Mouse (Mus musculus): Measurements from ENCODE around the gene Cdk17. TPM values are rescaled to one million over a fixed set of nuclear protein-coding genes. Genes with fewer than 3 reads are reported as not detected.

Gene Cdk17
- polyA plus RNA-seq, 2 experiments = 10.5 to 12.9 TPM

GRCm38 (mm10) chr10:93285489-93285888 lies 124.8 kb downstream of the Cdk17 start:
- WGBS (ENCODE audit: insufficient replicate concordance) = 30% methylated on average over 5 of the region's 5 CpGs
- H3K4me2 ChIP-seq (ENCODE audit: low read depth) = no peak overlapping the region
- H3K4me3 ChIP-seq (ENCODE audit: insufficient read depth in 1 of 2, low read depth in 2 of 2, low read length in 2 of 2) = no peak overlapping the region
- no peak overlapping the region for H3K9ac ChIP-seq (replicated peaks)
- H3K27ac ChIP-seq = no peak overlapping the region
- DNase-seq (ENCODE audit: low read depth in 3 of 3, low spot score in 3 of 3) (no peak), ATAC-seq (ENCODE audit: insufficient read depth) (no peak)
- no peaks in the 10 kb centered on the region for H3K27me3 ChIP-seq (ENCODE audit: control insufficient read depth, insufficient read depth, low read length)
- H3K9me3 ChIP-seq (ENCODE audit: control insufficient read depth, low read length) = no peaks in the 10 kb centered on the region
- no peaks in the 10 kb centered on the region for H3K4me1 ChIP-seq (replicated peaks; ENCODE audit: control insufficient read depth in 2 of 2, insufficient read depth in 2 of 2, low read length in 1 of 2)
- no peaks in the 10 kb centered on the region for H3K36me3 ChIP-seq (replicated peaks; ENCODE audit: control insufficient read depth, insufficient read depth, low read depth)
- TF ChIP-seq CTCF (IDR thresholded peaks at IDR 0.05; ENCODE audit: low read depth) (no peak), EP300 (IDR thresholded peaks at IDR 0.05; ENCODE audit: low read depth) (no peak)

GRCm38 (mm10) chr10:93287551-93288145 lies 127.0 kb downstream of the Cdk17 start:
- H3K9ac ChIP-seq (replicated peaks) = no peak overlapping the region
- no peaks in the 10 kb centered on the region for H3K9me3 ChIP-seq (ENCODE audit: control insufficient read depth, low read length)
- H3K4me3 ChIP-seq (ENCODE audit: insufficient read depth in 1 of 2, low read depth in 2 of 2, low read length in 2 of 2) = no peak overlapping the region
- no peaks in the 10 kb centered on the region for H3K27me3 ChIP-seq (ENCODE audit: control insufficient read depth, insufficient read depth, low read length)
- no peak for TF ChIP-seq EP300 (IDR thresholded peaks at IDR 0.05; ENCODE audit: low read depth)
- no peak for TF ChIP-seq CTCF (IDR thresholded peaks at IDR 0.05; ENCODE audit: low read depth)
- no peak for DNase-seq (ENCODE audit: low read depth in 3 of 3, low spot score in 3 of 3)
- no peak overlapping the region for H3K27ac ChIP-seq
- no peaks in the 10 kb centered on the region for H3K4me1 ChIP-seq (replicated peaks; ENCODE audit: control insufficient read depth in 2 of 2, insufficient read depth in 2 of 2, low read length in 1 of 2)
- no peaks in the 10 kb centered on the region for H3K36me3 ChIP-seq (replicated peaks; ENCODE audit: control insufficient read depth, insufficient read depth, low read depth)
- WGBS (ENCODE audit: insufficient replicate concordance) = 54% methylated on average over 8 of the region's 8 CpGs
- H3K4me2 ChIP-seq (ENCODE audit: low read depth) = no peak overlapping the region
- ATAC-seq (ENCODE audit: insufficient read depth) = no peak

DNA sequence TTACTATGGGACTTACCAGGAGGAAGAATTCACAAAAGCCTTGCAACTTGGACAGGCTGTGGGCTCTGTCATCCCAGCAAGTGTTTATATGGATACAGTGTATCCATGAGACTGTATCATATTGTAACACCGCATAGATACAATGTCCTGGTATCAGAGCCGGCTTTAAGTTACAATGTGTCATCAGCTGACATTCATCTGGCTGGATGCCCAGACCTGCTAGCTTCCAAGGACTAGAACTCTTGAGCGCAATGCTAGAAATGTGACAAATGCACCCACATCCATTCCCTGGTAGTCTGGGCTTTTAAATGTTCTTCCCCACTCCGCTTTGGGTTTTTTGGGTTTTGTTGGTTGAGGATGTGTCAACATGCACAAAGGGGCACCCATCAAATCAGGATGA lies 127.7 kb downstream of the Cdk17 start:
- ATAC-seq (ENCODE audit: insufficient read depth) (no peak), DNase-seq (ENCODE audit: low read depth in 3 of 3, low spot score in 3 of 3) (no peak)
- no peaks in the 10 kb centered on the region for H3K36me3 ChIP-seq (replicated peaks; ENCODE audit: control insufficient read depth, insufficient read depth, low read depth)
- no peaks in the 10 kb centered on the region for H3K9me3 ChIP-seq (ENCODE audit: control insufficient read depth, low read length)
- no peak overlapping the region for H3K4me2 ChIP-seq (ENCODE audit: low read depth)
- H3K27me3 ChIP-seq (ENCODE audit: control insufficient read depth, insufficient read depth, low read length) = no peaks in the 10 kb centered on the region
- no peak overlapping the region for H3K27ac ChIP-seq
- no peak overlapping the region for H3K9ac ChIP-seq (replicated peaks)
- TF ChIP-seq EP300 (IDR thresholded peaks at IDR 0.05; ENCODE audit: low read depth) = no peak
- TF ChIP-seq CTCF (IDR thresholded peaks at IDR 0.05; ENCODE audit: low read depth) = no peak
- no peak overlapping the region for H3K4me3 ChIP-seq (ENCODE audit: insufficient read depth in 1 of 2, low read depth in 2 of 2, low read length in 2 of 2)
- no peaks in the 10 kb centered on the region for H3K4me1 ChIP-seq (replicated peaks; ENCODE audit: control insufficient read depth in 2 of 2, insufficient read depth in 2 of 2, low read length in 1 of 2)
- 70% methylated on average over 4 of the region's 4 CpGs for WGBS (ENCODE audit: insufficient replicate concordance)

DNA sequence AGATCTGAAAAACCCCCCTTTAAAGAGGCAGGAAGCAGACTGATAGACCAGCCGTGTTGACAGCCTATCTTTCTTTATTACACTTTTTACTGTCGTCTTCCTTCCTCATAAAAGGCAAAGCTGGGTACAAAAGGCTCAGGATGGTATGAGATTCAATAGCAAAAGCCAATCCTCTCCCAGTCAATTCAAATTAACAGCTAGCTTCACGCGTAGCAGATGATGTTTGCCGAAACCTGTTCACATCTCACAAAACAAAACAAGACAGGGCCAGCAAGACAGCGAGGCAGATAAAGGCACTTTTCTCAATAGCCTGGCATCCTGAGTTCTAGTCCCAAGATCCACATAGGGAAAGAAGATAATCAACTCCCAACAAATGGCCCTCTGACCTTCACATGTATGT lies 128.7 kb downstream of the Cdk17 start:
- whole genome bisulfite sequencing (ENCODE audit: insufficient replicate concordance) = 60% methylated on average over 6 of the region's 6 CpGs

GRCm38 (mm10) chr10:93291352-93291751 lies 130.7 kb downstream of the Cdk17 start:
- no peaks in the 10 kb centered on the region for H3K9me3 ChIP-seq (ENCODE audit: control insufficient read depth, low read length)
- no peak for ATAC-seq (ENCODE audit: insufficient read depth)
- WGBS (ENCODE audit: insufficient replicate concordance) = 54% methylated on average over 7 of the region's 7 CpGs

More for the DNA sequence above, 128.7 kb downstream of the Cdk17 start:
- DNase-seq (ENCODE audit: low read depth in 3 of 3, low spot score in 3 of 3) = no peak
- no peaks in the 10 kb centered on the region for H3K36me3 ChIP-seq (replicated peaks; ENCODE audit: control insufficient read depth, insufficient read depth, low read depth)
- no peak for ATAC-seq (ENCODE audit: insufficient read depth)
- H3K4me3 ChIP-seq (ENCODE audit: insufficient read depth in 1 of 2, low read depth in 2 of 2, low read length in 2 of 2) = no peak overlapping the region
- H3K9me3 ChIP-seq (ENCODE audit: control insufficient read depth, low read length) = no peaks in the 10 kb centered on the region
- H3K27ac ChIP-seq = no peak overlapping the region
- no peak overlapping the region for H3K9ac ChIP-seq (replicated peaks)
- H3K4me1 ChIP-seq (replicated peaks; ENCODE audit: control insufficient read depth in 2 of 2, insufficient read depth in 2 of 2, low read length in 1 of 2) = peaks cover 0 to 3% of the 10 kb centered on the region in 2 experiments; a peak in 1 of 4 replicates
- no peak overlapping the region for H3K4me2 ChIP-seq (ENCODE audit: low read depth)
- TF ChIP-seq CTCF (IDR thresholded peaks at IDR 0.05; ENCODE audit: low read depth) = no peak
- no peak for TF ChIP-seq EP300 (IDR thresholded peaks at IDR 0.05; ENCODE audit: low read depth)
- no peaks in the 10 kb centered on the region for H3K27me3 ChIP-seq (ENCODE audit: control insufficient read depth, insufficient read depth, low read length)

More at GRCm38 (mm10) chr10:93291352-93291751, 130.7 kb downstream of the Cdk17 start:
- TF ChIP-seq EP300 (IDR thresholded peaks at IDR 0.05; ENCODE audit: low read depth) = no peak
- peak; percentile 84 for TF ChIP-seq CTCF (IDR thresholded peaks at IDR 0.05; ENCODE audit: low read depth)
- H3K27me3 ChIP-seq (ENCODE audit: control insufficient read depth, insufficient read depth, low read length) = no peaks in the 10 kb centered on the region
- no peak for DNase-seq (ENCODE audit: low read depth in 3 of 3, low spot score in 3 of 3)
- no peak overlapping the region for H3K9ac ChIP-seq (replicated peaks)
- H3K4me1 ChIP-seq (replicated peaks; ENCODE audit: control insufficient read depth in 2 of 2, insufficient read depth in 2 of 2, low read length in 1 of 2) = peaks cover 0 to 3% of the 10 kb centered on the region in 2 experiments; a peak in 1 of 4 replicates
- no peak overlapping the region for H3K27ac ChIP-seq
- H3K36me3 ChIP-seq (replicated peaks; ENCODE audit: control insufficient read depth, insufficient read depth, low read depth) = no peaks in the 10 kb centered on the region
- H3K4me3 ChIP-seq (ENCODE audit: insufficient read depth in 1 of 2, low read depth in 2 of 2, low read length in 2 of 2) = no peak overlapping the region
- H3K4me2 ChIP-seq (ENCODE audit: low read depth) = no peak overlapping the region
